Mouse (Mus musculus) kidney, adult 2 months (tissue): ENCODE results near the gene Banf1. TPM values are rescaled to one million over a fixed set of nuclear protein-coding genes. Genes with fewer than 3 reads are reported as not detected.

Experiments
- DNase-seq: peaks from one replicate; pipeline ENCODE4 v3.0.0; 2021
- H3K27ac ChIP-seq: fragments of 200-500 bp; 2 replicates; pipeline ENCODE4 v1.5.1; 2012; ENCODE audit warnings: low read depth, low read length, control low read depth, inconsistent platforms; ENCODE audit not compliant: insufficient read depth
- H3K27me3 ChIP-seq: fragments of 200-500 bp; replicated peaks from 2 replicates; pipeline ENCODE4 v1.6.1; 2012; ENCODE audit warnings: mild to moderate bottlenecking, moderate library complexity, low read length, inconsistent platforms; ENCODE audit not compliant: control insufficient read depth, insufficient read depth
- H3K36me3 ChIP-seq: fragments of 200-500 bp; 2 replicates; pipeline ENCODE4 v1.6.1; 2012; ENCODE audit warnings: mild to moderate bottlenecking, moderate library complexity, low read length, inconsistent platforms; ENCODE audit not compliant: control insufficient read depth, insufficient read depth
- H3K4me1 ChIP-seq: fragments of 200-500 bp; 2 replicates; pipeline ENCODE4 v1.6.1; 2011; ENCODE audit warnings: low read length; ENCODE audit not compliant: control insufficient read depth, insufficient read depth
- H3K4me3 ChIP-seq: fragments of 200-500 bp; 2 replicates; pipeline ENCODE4 v1.5.1; 2011; ENCODE audit warnings: mild to moderate bottlenecking, low read depth, low read length, control low read depth; ENCODE audit not compliant: insufficient read depth
- CTCF ChIP-seq: fragments of 200-500 bp; conservative IDR thresholded peaks from 2 replicates; pipeline ENCODE4 v1.5.1; 2011; ENCODE audit warnings: low read depth, mild to moderate bottlenecking, control low read depth, low read length, moderate library complexity, mixed read lengths; ENCODE audit not compliant: insufficient read depth, insufficient read length
- POLR2A ChIP-seq: fragments of 200-500 bp; IDR thresholded peaks from one replicate; pipeline ENCODE4 v1.6.1; 2011; ENCODE audit warnings: low read depth, low read length, control low read depth
- WGBS: fragments of 180-500 bp; shearing (Covaris S2); methylation state at CpG from one replicate; pipeline ENCODE4 v1.1.7; 2018; 5-methylcytosine and 5-hydroxymethylcytosine counted together
- polyA plus RNA-seq: library from polyadenylated mRNA; depleted of rRNA; stranded (reverse); fragments of >200 nt; gene quantifications from 2 replicates; pipeline ENCODE4 v1.2.3, GENCODE M21; 2012

Gene Banf1
- polyA plus RNA-seq, 1 experiment, result 146 TPM

GRCm38 (mm10) chr19:5392892-5393291, 25.9 kb upstream of the Banf1 start:
- 36% methylated on average over 4 of the region's 4 CpGs for WGBS
- no peaks in the 10 kb centered on the region for H3K27me3 ChIP-seq
- DNase-seq, result peak; percentile 85

GRCm38 (mm10) chr19:5390416-5390815, 23.4 kb upstream of the Banf1 start:
- Histone ChIP-seq H3K4me3 (no peak overlapping the region), H3K4me1 (peaks cover 11% of the 10 kb centered on the region; the same call in 1 of the 2 replicates), H3K27ac (no peak overlapping the region), H3K36me3 (no peaks in the 10 kb centered on the region), H3K27me3 (no peaks in the 10 kb centered on the region)
- WGBS, result 60% methylated on average over 8 of the region's 8 CpGs
- TF ChIP-seq CTCF (no peak), POLR2A (no peak)
- DNase-seq, result no peak

More at GRCm38 (mm10) chr19:5392892-5393291, 25.9 kb upstream of the Banf1 start:
- H3K4me1 ChIP-seq, result peaks cover under 1% of the 10 kb centered on the region; the same call in 1 of the 2 replicates
- no peak for TF ChIP-seq POLR2A
- TF ChIP-seq CTCF, result no peak
- H3K4me3 ChIP-seq, result no peak overlapping the region
- no peaks in the 10 kb centered on the region for H3K36me3 ChIP-seq
- H3K27ac ChIP-seq, result no peak overlapping the region

DNA sequence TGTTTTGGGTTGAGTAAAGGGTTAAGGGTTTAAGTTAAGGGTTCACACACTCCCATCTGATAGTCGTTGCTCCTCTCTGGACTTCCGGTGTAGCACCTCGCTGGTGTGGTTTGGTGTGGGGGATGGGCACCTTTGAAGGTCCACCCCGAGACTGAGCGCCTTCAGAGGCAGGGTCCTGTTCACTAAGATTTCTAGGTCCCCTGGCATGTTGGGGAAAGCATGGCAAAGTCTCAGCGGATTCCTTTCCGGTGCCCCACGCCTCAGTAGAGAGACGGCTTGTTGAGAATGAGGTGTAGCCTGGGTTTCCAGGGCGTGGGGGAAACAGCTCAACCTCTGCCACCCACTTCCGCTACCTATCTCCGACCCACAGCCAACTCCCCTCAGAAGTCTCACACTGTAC, 22.7 kb upstream of the Banf1 start:
- WGBS, result 7% methylated on average over 12 of the region's 12 CpGs
- DNase-seq, result peak; percentile 29
- H3K27ac ChIP-seq, result no peak overlapping the region
- TF ChIP-seq CTCF (no peak), POLR2A (no peak)
- no peaks in the 10 kb centered on the region for H3K36me3 ChIP-seq
- peak overlapping the region; percentile 39 for H3K4me3 ChIP-seq
- H3K4me1 ChIP-seq, result peaks cover 11% of the 10 kb centered on the region; the same call in 1 of the 2 replicates
- H3K27me3 ChIP-seq, result no peaks in the 10 kb centered on the region

GRCm38 (mm10) chr19:5388588-5389242, 21.7 kb upstream of the Banf1 start, which contains the start of gene Sart1:
Sart1 (minus strand) TSS chr19:5388703.
- peaks cover 3% of the 10 kb centered on the region; the same call in 1 of the 2 replicates for H3K36me3 ChIP-seq
- WGBS, result 2% methylated on average over 43 of the region's 43 CpGs
- H3K4me3 ChIP-seq, result peak within 1 kb of the TSS; percentile 94
- TF ChIP-seq CTCF (no peak), POLR2A (peak; percentile 94)
- H3K27me3 ChIP-seq, result no peaks in the 10 kb centered on the region
- peak; percentile 98 for DNase-seq
- H3K4me1 ChIP-seq, result peaks cover 11% of the 10 kb centered on the region; the same call in 1 of the 2 replicates
- peak within 1 kb of the TSS; percentile 90 for H3K27ac ChIP-seq

GRCm38 (mm10) chr19:5388011-5388441, 21.1 kb upstream of the Banf1 start:
- under 1% methylated on average over 43 of the region's 43 CpGs for WGBS
- no peak for TF ChIP-seq POLR2A
- no peak for TF ChIP-seq CTCF
- peak; percentile 36 for DNase-seq

GRCm38 (mm10) chr19:5384715-5385114, 17.7 kb upstream of the Banf1 start:
- WGBS, result 91% methylated on average over 8 of the region's 8 CpGs
- Histone ChIP-seq H3K27me3 (no peaks in the 10 kb centered on the region), H3K27ac (no peak overlapping the region), H3K36me3 (peaks cover 14% of the 10 kb centered on the region), H3K4me1 (peaks cover 11% of the 10 kb centered on the region; the same call in 1 of the 2 replicates), H3K4me3 (no peak overlapping the region)
- TF ChIP-seq POLR2A (no peak), CTCF (no peak)
- no peak for DNase-seq

More at GRCm38 (mm10) chr19:5388011-5388441, 21.1 kb upstream of the Banf1 start:
- Histone ChIP-seq H3K36me3 (peaks cover 3% of the 10 kb centered on the region; the same call in 1 of the 2 replicates), H3K4me3 (peak overlapping the region; percentile 92), H3K27me3 (no peaks in the 10 kb centered on the region), H3K4me1 (peaks cover 11% of the 10 kb centered on the region; the same call in 1 of the 2 replicates), H3K27ac (peak overlapping the region; percentile 75)

DNA sequence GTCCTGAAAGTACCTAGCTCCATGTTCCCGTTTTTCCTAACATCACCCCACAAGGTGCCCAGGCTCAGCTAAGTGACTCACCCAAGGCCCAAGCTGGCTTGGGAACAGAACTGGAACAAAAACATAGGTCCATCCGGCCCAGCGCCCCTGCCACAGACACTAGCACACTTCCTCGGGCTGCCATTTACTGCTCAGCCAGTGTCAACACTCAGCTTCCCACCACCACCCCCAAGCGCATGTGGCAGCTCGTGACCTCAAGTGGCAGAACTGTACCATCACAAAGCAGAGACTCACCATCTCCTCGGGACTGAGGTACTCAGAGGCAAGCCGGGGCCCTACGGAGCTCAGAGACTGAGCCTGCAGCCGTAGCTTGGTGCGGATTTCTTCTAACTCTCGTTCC, 16.4 kb upstream of the Banf1 start:
- TF ChIP-seq CTCF (no peak), POLR2A (no peak)
- 93% methylated on average over 12 of the region's 12 CpGs for WGBS
- Histone ChIP-seq H3K36me3 (peaks cover 14% of the 10 kb centered on the region), H3K27ac (no peak overlapping the region), H3K4me3 (no peak overlapping the region), H3K4me1 (peaks cover 11% of the 10 kb centered on the region; the same call in 1 of the 2 replicates), H3K27me3 (no peaks in the 10 kb centered on the region)
- no peak for DNase-seq
